Mouse (Mus musculus) c-Kit-negative CD71-positive TER-119-positive erythroid progenitor cells, embryonic 14.5 days (primary cell): ENCODE measurements at regions not wholly inside any gene's neighbourhood (a gene's known extent, or its start where the extent isn't known, plus 50 kb on each side); places are given as distances from the start of the nearest gene placed in this dataset.

Experiments
- DNase-seq: peaks from one replicate; pipeline ENCODE4 v3.0.0-alpha.2; 2013; ENCODE audit warnings: low read depth, low spot score

- peak; percentile 25 for DNase-seq
Observed at GRCm38 (mm10) chr2:10307376-10307775, 62.9 kb upstream of the Sfmbt2 start.

GRCm38 (mm10) chr2:10309656-10310055 lies 60.7 kb upstream of the Sfmbt2 start:
- no peak for DNase-seq

- no peak for DNase-seq
Observed at GRCm38 (mm10) chr2:10311719-10312118, 58.6 kb upstream of the Sfmbt2 start.

- no peak for DNase-seq
Observed at GRCm38 (mm10) chr2:10312398-10312797, 57.9 kb upstream of the Sfmbt2 start.

GRCm38 (mm10) chr2:10314251-10315243 lies 55.8 kb upstream of the Sfmbt2 start:
- DNase-seq, result no peak

- DNase-seq, result no peak
Observed at GRCm38 (mm10) chr2:10316347-10316746, 54.0 kb upstream of the Sfmbt2 start.

GRCm38 (mm10) chr2:10318166-10318768 lies 52.0 kb upstream of the Sfmbt2 start:
- no peak for DNase-seq
